Mouse (Mus musculus): Measurements from ENCODE around the gene Ugt1a6b. TPM values are rescaled to one million over a fixed set of nuclear protein-coding genes. Genes with fewer than 3 reads are reported as not detected.

The Ugt1a6b gene
- polyA plus RNA-seq (2017; shearing (Covaris generic)): not detected

GRCm38 (mm10) chr1:88103019-88103418, at the start of gene Ugt1a6b:
TSS of gene Ugt1a6b (plus strand) at chr1:88103252.

DNA sequence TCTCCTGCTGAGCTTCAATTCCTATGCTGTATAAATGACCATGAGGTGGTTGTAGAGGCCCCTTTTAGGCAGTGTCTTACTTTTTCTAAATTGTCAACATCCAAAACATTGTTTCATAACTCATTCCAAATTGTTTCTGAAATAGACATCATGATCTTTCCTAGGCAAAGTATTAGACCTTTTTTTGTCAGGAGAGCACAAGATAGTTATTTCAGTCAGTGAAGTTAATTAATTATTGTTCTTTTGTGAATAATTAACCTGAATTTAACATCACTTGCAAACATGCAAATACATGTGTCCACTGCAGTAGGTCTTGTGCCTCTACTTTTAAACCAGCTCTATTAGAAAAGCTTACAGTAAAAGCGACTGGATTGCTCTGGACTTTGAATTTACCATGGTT, 48.0 kb upstream of the Ugt1a6b start, which contains the start of gene Ugt1a10:
Gene Ugt1a10 (plus strand): TSS at position 301 of the 400 bp plus-strand sequence.

GRCm38 (mm10) chr1:88070495-88070894, 32.6 kb upstream of the Ugt1a6b start, which contains the start of gene Ugt1a9:
TSS of gene Ugt1a9 (plus strand) at chr1:88070800.

GRCm38 (mm10) chr1:88087513-88087912, 15.5 kb upstream of the Ugt1a6b start, which contains the start of gene Ugt1a8:
TSS of gene Ugt1a8 (plus strand) at chr1:88087813.

DNA sequence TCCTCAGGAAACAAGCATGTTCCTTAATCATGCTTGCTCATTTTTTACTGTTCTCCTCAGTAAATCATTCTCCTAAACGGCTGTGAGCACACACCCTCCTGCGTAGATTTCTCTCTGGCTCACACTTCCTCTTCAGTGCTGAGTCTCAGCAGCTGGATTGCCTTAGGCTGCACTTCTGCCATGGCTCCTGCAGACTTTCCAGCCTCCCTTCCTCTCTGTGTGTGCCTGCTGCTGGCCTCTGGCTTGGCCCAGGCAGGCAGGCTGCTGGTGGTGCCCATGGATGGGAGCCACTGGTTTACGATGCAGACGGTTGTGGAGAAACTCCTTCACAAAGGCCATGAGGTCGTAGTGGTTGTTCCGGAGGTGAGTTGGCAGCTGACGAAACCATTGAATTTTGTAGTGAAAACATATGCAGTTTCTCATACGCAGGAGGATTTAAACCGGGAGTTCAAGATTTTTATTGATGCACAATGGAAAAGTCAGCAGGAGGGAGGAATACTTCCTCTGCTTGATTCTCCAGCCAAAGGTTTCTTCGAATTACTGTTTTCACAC, 8.0 kb upstream of the Ugt1a6b start, which contains the start of gene Ugt1a7c:
Gene Ugt1a7c (plus strand): TSS at position 122 of the 552 bp plus-strand sequence.

DNA sequence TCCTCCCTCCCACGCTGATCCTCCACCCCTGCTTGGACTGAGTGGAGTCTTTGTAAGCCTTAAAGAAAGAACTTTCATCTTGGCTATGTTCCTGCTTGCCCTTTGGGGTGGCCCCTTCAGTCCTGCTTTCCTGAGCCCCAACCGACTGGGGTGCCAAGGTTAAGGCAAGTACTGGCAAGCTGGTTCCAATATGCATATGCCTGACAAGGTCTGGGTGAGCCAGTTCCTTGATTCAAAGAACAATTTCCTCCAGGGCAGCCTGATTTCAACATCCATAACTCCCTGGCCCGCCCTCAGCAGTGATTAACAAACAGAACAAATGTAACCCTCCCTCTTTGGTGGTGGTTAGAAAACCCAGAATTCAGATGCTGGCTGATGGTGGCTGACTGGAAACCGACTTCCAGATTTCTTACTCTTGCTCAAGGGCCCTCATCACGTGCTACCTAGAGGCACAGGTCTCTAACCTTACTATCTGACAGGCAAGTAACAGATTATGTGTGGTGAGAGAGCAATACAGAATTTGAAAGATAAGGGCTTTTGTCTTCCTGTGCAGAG, 31.5 kb downstream of the Ugt1a6b start, which contains the start of gene Ugt1a6a:
Gene Ugt1a6a (plus strand): TSS at position 353 of the 555 bp plus-strand sequence.

DNA sequence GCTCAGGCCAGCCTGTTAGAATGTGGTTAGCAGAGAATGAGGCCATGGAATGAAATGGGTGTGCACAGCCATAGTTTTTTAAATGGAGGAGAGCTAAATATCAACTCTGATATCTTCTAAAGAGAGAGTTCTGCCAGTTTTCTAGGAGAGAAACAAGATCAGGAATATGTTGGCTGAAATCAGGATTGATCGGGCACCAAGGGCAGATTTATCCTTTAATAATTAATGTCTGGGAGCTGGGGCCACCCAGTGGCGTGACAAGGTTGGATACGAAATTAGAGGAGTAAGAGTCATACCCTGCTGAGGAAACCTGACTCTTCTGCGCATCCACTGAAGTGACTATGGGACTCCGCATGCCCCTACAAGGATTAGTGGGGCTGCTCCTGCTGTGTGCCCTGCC, 62.7 kb downstream of the Ugt1a6b start, which contains the start of gene Ugt1a5:
Gene Ugt1a5 (plus strand): TSS at position 302 of the 400 bp plus-strand sequence.

GRCm38 (mm10) chr1:88200456-88200855, 97.4 kb downstream of the Ugt1a6b start, which contains the start of gene Ugt1a2:
TSS of gene Ugt1a2 (plus strand) at chr1:88200601.

DNA sequence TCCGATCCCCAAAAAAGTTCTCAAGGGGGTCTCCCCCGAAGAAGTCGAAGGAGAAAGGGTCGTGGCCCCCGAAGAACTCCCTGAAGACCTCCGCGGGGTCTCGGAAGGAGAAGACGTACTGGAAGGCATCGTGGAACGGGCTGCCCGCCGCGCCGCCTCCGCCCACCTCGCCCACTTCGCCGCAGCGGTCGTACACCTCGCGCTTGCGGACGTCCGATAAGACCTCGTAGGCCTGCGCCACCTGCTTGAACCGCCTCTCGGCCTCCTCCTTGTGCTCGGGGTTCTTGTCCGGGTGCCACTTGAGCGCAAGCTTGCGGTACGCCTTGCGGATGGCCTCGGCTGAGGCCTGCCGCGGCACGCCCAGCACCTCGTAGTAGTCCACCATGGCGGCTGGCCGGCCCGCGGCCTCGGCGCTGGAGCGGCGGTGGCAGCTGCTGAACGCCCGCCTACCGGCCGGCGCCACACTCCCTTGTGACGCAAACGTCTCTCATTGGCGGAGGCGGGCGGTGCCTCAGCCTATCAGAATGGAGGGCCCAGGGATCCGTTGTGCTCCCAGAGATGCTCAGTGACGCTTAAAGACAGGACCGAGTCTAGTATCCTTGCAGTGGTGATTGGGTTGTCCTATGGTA, 102.4 kb downstream of the Ugt1a6b start, which contains the start of gene Dnajb3:
Gene Dnajb3 (minus strand): TSS at position 489 of the 629 bp plus-strand sequence.

DNA sequence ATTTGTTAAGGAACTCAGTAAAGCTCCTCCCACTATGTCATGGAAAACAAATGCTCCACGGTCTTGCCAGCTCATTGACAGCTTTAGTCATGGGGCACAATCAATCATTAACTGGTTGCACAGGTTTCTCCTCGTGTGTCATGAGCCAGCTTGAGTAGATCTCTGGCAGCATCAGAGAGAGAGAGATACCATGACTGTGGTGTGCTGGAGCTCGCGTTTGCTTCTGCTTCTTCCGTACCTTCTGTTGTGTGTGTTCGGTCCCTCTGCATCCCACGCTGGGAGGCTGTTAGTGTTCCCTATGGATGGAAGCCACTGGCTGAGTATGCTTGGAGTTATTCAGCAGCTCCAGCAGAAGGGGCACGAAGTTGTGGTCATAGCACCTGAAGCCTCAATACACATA, 108.8 kb downstream of the Ugt1a6b start, which contains the start of gene Ugt1a1:
Gene Ugt1a1 (plus strand): TSS at position 148 of the 400 bp plus-strand sequence.

GRCm38 (mm10) chr1:88226670-88227379, 123.8 kb downstream of the Ugt1a6b start, which contains the start of gene Mroh2a:
TSS of gene Mroh2a (plus strand) at chr1:88226986.

Other genes starting within 250 kb of the Ugt1a6b start
- gene Dgkd, start 250.0 kb upstream of the Ugt1a6b start, polyA plus RNA-seq (2017; shearing (Covaris generic)): 58.3 TPM
- gene Usp40, start 94.7 kb upstream of the Ugt1a6b start, polyA plus RNA-seq (2017; shearing (Covaris generic)): 21.1 TPM
- gene Ugt1a10, start 47.9 kb upstream of the Ugt1a6b start, polyA plus RNA-seq (2017; shearing (Covaris generic)): not detected
- 0.15 TPM for gene Ugt1a9, start 32.5 kb upstream of the Ugt1a6b start, polyA plus RNA-seq (2017; shearing (Covaris generic))
- not detected for gene Ugt1a8, start 15.4 kb upstream of the Ugt1a6b start, polyA plus RNA-seq (2017; shearing (Covaris generic))
- gene Ugt1a7c, start 8.2 kb upstream of the Ugt1a6b start, polyA plus RNA-seq (2017; shearing (Covaris generic)): 0.90 TPM
- 0.66 TPM for gene Ugt1a6a, start 31.6 kb downstream of the Ugt1a6b start, polyA plus RNA-seq (2017; shearing (Covaris generic))
- not detected for gene Ugt1a5, start 62.8 kb downstream of the Ugt1a6b start, polyA plus RNA-seq (2017; shearing (Covaris generic))
- gene Ugt1a2, start 97.3 kb downstream of the Ugt1a6b start, polyA plus RNA-seq (2017; shearing (Covaris generic)): not detected
- gene Dnajb3, start 102.5 kb downstream of the Ugt1a6b start, polyA plus RNA-seq (2017; shearing (Covaris generic)): 0.53 TPM
- gene Ugt1a1, start 108.7 kb downstream of the Ugt1a6b start, polyA plus RNA-seq (2017; shearing (Covaris generic)): not detected
- gene Mroh2a, start 123.7 kb downstream of the Ugt1a6b start, polyA plus RNA-seq (2017; shearing (Covaris generic)): 0.75 TPM
- gene Hjurp, start 174.4 kb downstream of the Ugt1a6b start, polyA plus RNA-seq (2017; shearing (Covaris generic)): 115 TPM
- gene Trpm8, start 174.4 kb downstream of the Ugt1a6b start, polyA plus RNA-seq (2017; shearing (Covaris generic)): not detected

All from activated CD4-positive, CD25-positive, alpha-beta regulatory T cell, adult 9 weeks (primary cell).